27 mouse cellular contexts compared by ENCODE assay signal in genomic region chr13:47892569-47892968, GRCm38 (mm10).
DNase-seq lines count a peak whose midpoint lies in the region; ATAC-seq and TF ChIP-seq lines count a peak whose summit lies in the region.
"Had no signal": no experiment of that assay in that cellular context is flagged by ENCODE, and none has a peak within 500 bp of the region (broad histone marks: within the 10 kb centered on the region; RNA-seq: fewer than 3 reads in every experiment).

No protein-coding gene starts in this region.

- TF ChIP-seq POLR2A in cerebellum, adult 2 months (IDR thresholded peaks at IDR 0.05; ENCODE audit: borderline replicate concordance, insufficient read depth, low read length), result no peak

- no peaks in the 10 kb centered on the region for H3K27me3 ChIP-seq in cerebellum, adult 2 months (ENCODE audit: control insufficient read depth, insufficient read depth, low read length)
- no peaks in the 10 kb centered on the region for H3K27me3 ChIP-seq in forebrain, embryonic 14.5 days (replicated peaks; ENCODE audit: control insufficient read depth, insufficient read depth, low read length)
- H3K27me3 ChIP-seq in forebrain, embryonic 12.5 days, result no peaks in the 10 kb centered on the region
- no peaks in the 10 kb centered on the region for H3K27me3 ChIP-seq in hindbrain, postnatal 0 days (ENCODE audit: insufficient read depth, low read length)
- H3K27me3 ChIP-seq in hindbrain, embryonic 13.5 days, result no peaks in the 10 kb centered on the region
- no peaks in the 10 kb centered on the region for H3K27me3 ChIP-seq in midbrain, postnatal 0 days (ENCODE audit: insufficient read depth, low read length)
- no peaks in the 10 kb centered on the region for H3K27me3 ChIP-seq in midbrain, embryonic 10.5 days (ENCODE audit: low read depth, poor library complexity, severe bottlenecking)
- H3K27me3 ChIP-seq: CH12.LX; embryonic facial prominence, embryonic 13.5 days; embryonic facial prominence, embryonic 15.5 days; forebrain, embryonic 15.5 days; Patski had no signal

- H3K27ac ChIP-seq in cerebellum, adult 2 months (ENCODE audit: insufficient read depth, low read length), result no peak overlapping the region
- H3K27ac ChIP-seq in forebrain, embryonic 14.5 days (ENCODE audit: low read depth, low read length), result no peak overlapping the region
- H3K27ac ChIP-seq in forebrain, embryonic 12.5 days, result no peak overlapping the region
- H3K27ac ChIP-seq in hindbrain, postnatal 0 days, result no peak overlapping the region
- H3K27ac ChIP-seq in hindbrain, embryonic 13.5 days, result no peak overlapping the region
- no peak overlapping the region for H3K27ac ChIP-seq in midbrain, postnatal 0 days (ENCODE audit: low read depth, low read length)
- no peak overlapping the region for H3K27ac ChIP-seq in midbrain, embryonic 10.5 days (replicated peaks)
- H3K27ac ChIP-seq: embryonic facial prominence, embryonic 13.5 days; embryonic facial prominence, embryonic 15.5 days; forebrain, embryonic 10.5 days; forebrain, embryonic 15.5 days had no signal

- DNase-seq in cerebellum, postnatal 10 days, result peak; percentile 50 to 60
- DNase-seq in cerebellum, adult 2 months, result no peak
- peak; percentile 55 for DNase-seq in forebrain, embryonic 14.5 days (ENCODE audit: low spot score)
- peak; percentile 27 for DNase-seq in hindbrain, postnatal 0 days (ENCODE audit: low spot score)
- DNase-seq in midbrain, postnatal 0 days (ENCODE audit: low spot score), result peak; percentile 13
- DNase-seq in midbrain, embryonic 10.5 days (ENCODE audit: low spot score), result no peak
- DNase-seq: adrenal gland, adult 8-10 months; adrenal gland, postnatal 14 days; adrenal gland, postnatal 36 days; B cell, adult 2 months; cerebellum, adult 11-12 months; cerebellum, adult 8-10 months; cerebellum, adult 9-11 months; cerebellum, postnatal 36 days; embryo, embryonic 11 days had no signal

- TF ChIP-seq CTCF in cerebellum, adult 2 months (IDR thresholded peaks at IDR 0.05; ENCODE audit: borderline replicate concordance, insufficient read depth, low read depth, low read length), result no peak
- TF ChIP-seq CTCF in hindbrain, postnatal 0 days (IDR thresholded peaks at IDR 0.05; ENCODE audit: low read depth), result no peak
- no peak for TF ChIP-seq CTCF in midbrain, postnatal 0 days (IDR thresholded peaks at IDR 0.05)

- 38% methylated on average over 4 of the region's 4 CpGs for WGBS in cerebellum, adult 2 months
- whole genome bisulfite sequencing in forebrain, embryonic 14.5 days, result 73% methylated on average over 4 of the region's 4 CpGs
- WGBS in forebrain, embryonic 12.5 days, result 89% methylated on average over 4 of the region's 4 CpGs
- 64% methylated on average over 4 of the region's 4 CpGs for WGBS in hindbrain, postnatal 0 days
- WGBS in hindbrain, embryonic 13.5 days, result 84% methylated on average over 4 of the region's 4 CpGs
- 88% methylated on average over 4 of the region's 4 CpGs for WGBS in midbrain, postnatal 0 days
- WGBS in midbrain, embryonic 10.5 days, result 93% methylated on average over 4 of the region's 4 CpGs

- H3K4me1 ChIP-seq in cerebellum, adult 2 months (ENCODE audit: control insufficient read depth, insufficient read depth, low read length), result no peaks in the 10 kb centered on the region
- H3K4me1 ChIP-seq in forebrain, embryonic 14.5 days (ENCODE audit: control insufficient read depth, insufficient read depth, low read length), result peaks cover 5% of the 10 kb centered on the region; the same call in 1 of the 2 replicates
- H3K4me1 ChIP-seq in forebrain, embryonic 12.5 days, result peaks cover 10% of the 10 kb centered on the region
- no peaks in the 10 kb centered on the region for H3K4me1 ChIP-seq in hindbrain, postnatal 0 days (ENCODE audit: insufficient read depth, low read length)
- no peaks in the 10 kb centered on the region for H3K4me1 ChIP-seq in hindbrain, embryonic 13.5 days (replicated peaks)
- H3K4me1 ChIP-seq in midbrain, postnatal 0 days (ENCODE audit: insufficient read depth, low read length), result no peaks in the 10 kb centered on the region
- peaks cover 7% of the 10 kb centered on the region for H3K4me1 ChIP-seq in midbrain, embryonic 10.5 days
- H3K4me1 ChIP-seq: embryonic facial prominence, embryonic 13.5 days; embryonic facial prominence, embryonic 15.5 days had no signal

- no peak overlapping the region for H3K4me3 ChIP-seq in cerebellum, adult 2 months (replicated peaks; ENCODE audit: insufficient read depth, low read depth, low read length)
- no peak overlapping the region for H3K4me3 ChIP-seq in forebrain, embryonic 14.5 days (ENCODE audit: low read depth, low read length)
- H3K4me3 ChIP-seq in forebrain, embryonic 12.5 days (replicated peaks), result no peak overlapping the region
- H3K4me3 ChIP-seq in hindbrain, postnatal 0 days (ENCODE audit: low read length), result no peak overlapping the region
- H3K4me3 ChIP-seq in hindbrain, embryonic 13.5 days, result no peak overlapping the region
- no peak overlapping the region for H3K4me3 ChIP-seq in midbrain, postnatal 0 days (ENCODE audit: low read depth, low read length)
- H3K4me3 ChIP-seq in midbrain, embryonic 10.5 days, result no peak overlapping the region
- H3K4me3 ChIP-seq: embryonic facial prominence, embryonic 13.5 days; embryonic facial prominence, embryonic 15.5 days; erythroblast, embryonic 14.5 days; forebrain, embryonic 10.5 days; forebrain, embryonic 15.5 days had no signal

- H3K9me3 ChIP-seq in forebrain, embryonic 14.5 days (replicated peaks; ENCODE audit: control insufficient read depth, low read length), result no peaks in the 10 kb centered on the region
- no peaks in the 10 kb centered on the region for H3K9me3 ChIP-seq in forebrain, embryonic 12.5 days
- H3K9me3 ChIP-seq in hindbrain, postnatal 0 days (ENCODE audit: low read length), result no peaks in the 10 kb centered on the region
- H3K9me3 ChIP-seq in hindbrain, embryonic 13.5 days, result no peaks in the 10 kb centered on the region
- no peaks in the 10 kb centered on the region for H3K9me3 ChIP-seq in midbrain, postnatal 0 days (ENCODE audit: low read length)
- H3K9me3 ChIP-seq in midbrain, embryonic 10.5 days (replicated peaks), result no peaks in the 10 kb centered on the region
- H3K9me3 ChIP-seq: embryonic facial prominence, embryonic 13.5 days; embryonic facial prominence, embryonic 15.5 days; forebrain, embryonic 10.5 days; forebrain, embryonic 15.5 days had no signal

- no peak overlapping the region for H3K4me2 ChIP-seq in forebrain, embryonic 14.5 days (ENCODE audit: low read length)
- H3K4me2 ChIP-seq in forebrain, embryonic 12.5 days, result no peak overlapping the region
- H3K4me2 ChIP-seq in hindbrain, postnatal 0 days (ENCODE audit: low read depth, low read length), result no peak overlapping the region
- no peak overlapping the region for H3K4me2 ChIP-seq in hindbrain, embryonic 13.5 days
- no peak overlapping the region for H3K4me2 ChIP-seq in midbrain, postnatal 0 days (ENCODE audit: low read depth, low read length, poor library complexity, severe bottlenecking)
- H3K4me2 ChIP-seq: embryonic facial prominence, embryonic 13.5 days; embryonic facial prominence, embryonic 15.5 days; forebrain, embryonic 15.5 days had no signal

- H3K36me3 ChIP-seq in forebrain, embryonic 14.5 days (ENCODE audit: control insufficient read depth, insufficient read depth, low read length), result no peaks in the 10 kb centered on the region
- no peaks in the 10 kb centered on the region for H3K36me3 ChIP-seq in forebrain, embryonic 12.5 days (replicated peaks)
- no peaks in the 10 kb centered on the region for H3K36me3 ChIP-seq in hindbrain, postnatal 0 days (ENCODE audit: insufficient read depth, low read length)
- no peaks in the 10 kb centered on the region for H3K36me3 ChIP-seq in hindbrain, embryonic 13.5 days
- no peaks in the 10 kb centered on the region for H3K36me3 ChIP-seq in midbrain, postnatal 0 days (ENCODE audit: insufficient read depth, low read length)
- H3K36me3 ChIP-seq in midbrain, embryonic 10.5 days, result no peaks in the 10 kb centered on the region
- H3K36me3 ChIP-seq: embryonic facial prominence, embryonic 13.5 days; embryonic facial prominence, embryonic 15.5 days; forebrain, embryonic 10.5 days; forebrain, embryonic 15.5 days; G1E had no signal

- no peak overlapping the region for H3K9ac ChIP-seq in forebrain, embryonic 14.5 days (ENCODE audit: low read length)
- no peak overlapping the region for H3K9ac ChIP-seq in forebrain, embryonic 12.5 days
- H3K9ac ChIP-seq in hindbrain, postnatal 0 days (replicated peaks; ENCODE audit: low read length), result no peak overlapping the region
- no peak overlapping the region for H3K9ac ChIP-seq in hindbrain, embryonic 13.5 days
- no peak overlapping the region for H3K9ac ChIP-seq in midbrain, postnatal 0 days (replicated peaks; ENCODE audit: low read length, poor library complexity, severe bottlenecking)
- H3K9ac ChIP-seq: embryonic facial prominence, embryonic 13.5 days; embryonic facial prominence, embryonic 15.5 days; forebrain, embryonic 15.5 days had no signal

- no peak for ATAC-seq in forebrain, embryonic 14.5 days
- ATAC-seq in forebrain, embryonic 12.5 days (ENCODE audit: low FRiP score), result no peak
- ATAC-seq in hindbrain, postnatal 0 days, result no peak
- ATAC-seq in hindbrain, embryonic 13.5 days (ENCODE audit: low FRiP score), result no peak
- no peak for ATAC-seq in midbrain, postnatal 0 days (ENCODE audit: low FRiP score)
- ATAC-seq: activated CD4-positive, CD25-positive, alpha-beta regulatory T cell, adult 4 months; CD4-positive, CD25-positive, alpha-beta regulatory T cell, adult 4 months; forebrain, embryonic 15.5 days; Patski had no signal

Comparison
In these comparisons a context has a peak if more than half of its experiments do, and no peak if none do; other contexts are left out.
1. DNase-seq: peak in cerebellum, postnatal 10 days (2 of 2), forebrain, embryonic 14.5 days (single experiment), hindbrain, postnatal 0 days (single experiment) and midbrain, postnatal 0 days (single experiment); none in cerebellum, adult 2 months (0 of 2) and midbrain, embryonic 10.5 days (single experiment).